7 mouse cellular contexts compared by ENCODE assay signal in genomic region chr7:45216442-45217183, GRCm38 (mm10). TPM values are rescaled to one million over a fixed set of nuclear protein-coding genes. Genes with fewer than 3 reads are reported as not detected.
A peak's percentile ranks its signal among the peaks of the same experiment; 100 is the strongest.
DNase-seq lines count a peak whose midpoint lies in the region; ATAC-seq and TF ChIP-seq lines count a peak whose summit lies in the region.

No protein-coding gene starts in this region.

- WGBS in intestine, embryonic 15.5 days = 2% methylated on average over 13 of the region's 13 CpGs
- under 1% methylated on average over 13 of the region's 13 CpGs for WGBS in lung, embryonic 15.5 days

- H3K9me3 ChIP-seq in ES-E14 (ENCODE audit: control insufficient read depth, insufficient read depth, low read depth, low read length) = no peaks in the 10 kb centered on the region
- H3K9me3 ChIP-seq in intestine, embryonic 15.5 days = no peaks in the 10 kb centered on the region
- H3K9me3 ChIP-seq in lung, embryonic 15.5 days = no peaks in the 10 kb centered on the region

- H3K4me1 ChIP-seq in ES-E14 (ENCODE audit: control insufficient read depth in 2 of 2, insufficient read depth in 2 of 2, low read length in 2 of 2, poor library complexity in 1 of 2) = peaks cover 1 to 23% of the 10 kb centered on the region in 2 experiments; a peak in 2 of 4 replicates
- H3K4me1 ChIP-seq in intestine, embryonic 15.5 days (replicated peaks) = peaks cover 19% of the 10 kb centered on the region
- peaks cover 38% of the 10 kb centered on the region for H3K4me1 ChIP-seq in lung, embryonic 15.5 days

- H3K27ac ChIP-seq in ES-E14 (ENCODE audit: insufficient read depth, low read depth, low read length, poor library complexity, severe bottlenecking) = peak overlapping the region; percentile 78
- H3K27ac ChIP-seq in intestine, embryonic 15.5 days = peak overlapping the region; percentile 89
- peak overlapping the region; percentile 91 for H3K27ac ChIP-seq in lung, embryonic 15.5 days

- DNase-seq in ES-E14 (ENCODE audit: low read depth, low spot score) = peak; percentile 79
- peak; percentile 78 for DNase-seq in adrenal gland, postnatal 10 days
- DNase-seq in forelimb bud, embryonic 11.5 days (ENCODE audit: low read depth, low spot score) = peak; percentile 95
- peak; percentile 94 for DNase-seq in retina, postnatal 1 day
- DNase-seq in spleen, adult 18-20 months = no peak

- peaks cover 30% of the 10 kb centered on the region for H3K36me3 ChIP-seq in ES-E14 (ENCODE audit: control insufficient read depth, insufficient read depth, low read length, poor library complexity, severe bottlenecking)
- H3K36me3 ChIP-seq in intestine, embryonic 15.5 days = peaks cover 14% of the 10 kb centered on the region; the same call in 1 of the 2 replicates
- H3K36me3 ChIP-seq in lung, embryonic 15.5 days = peaks cover 39% of the 10 kb centered on the region

- in situ Hi-C loops in ES-E14 (cut with MboI; ENCODE audit: low sequenced_read_pairs in 2 of 2, unreplicated experiment in 2 of 2) = no loop called here

- ATAC-seq in intestine, embryonic 15.5 days = peak; percentile 85
- ATAC-seq in lung, embryonic 15.5 days (ENCODE audit: borderline replicate concordance, extremely low read depth, low FRiP score, low TSS enrichment) = peak; percentile 90

- peak overlapping the region; percentile 84 for H3K4me2 ChIP-seq in intestine, embryonic 15.5 days (replicated peaks)
- peak overlapping the region; percentile 79 for H3K4me2 ChIP-seq in lung, embryonic 15.5 days

- peak overlapping the region; percentile 93 for H3K9ac ChIP-seq in ES-E14 (ENCODE audit: insufficient read depth, low read depth, low read length, poor library complexity, severe bottlenecking)
- peak overlapping the region; percentile 94 for H3K9ac ChIP-seq in intestine, embryonic 15.5 days
- peak overlapping the region; percentile 90 for H3K9ac ChIP-seq in lung, embryonic 15.5 days

- H3K4me3 ChIP-seq in ES-E14 (ENCODE audit: insufficient read depth in 1 of 2, low read depth in 1 of 2, low read length in 2 of 2, poor library complexity in 1 of 2, severe bottlenecking in 1 of 2) = peak overlapping the region; percentile 70 to 89
- H3K4me3 ChIP-seq in intestine, embryonic 15.5 days (replicated peaks) = peak overlapping the region; percentile 73
- peak overlapping the region; percentile 63 for H3K4me3 ChIP-seq in lung, embryonic 15.5 days

- H3K27me3 ChIP-seq in intestine, embryonic 15.5 days (replicated peaks) = peaks cover 2% of the 10 kb centered on the region; the same call in 1 of the 2 replicates
- peaks cover 14% of the 10 kb centered on the region for H3K27me3 ChIP-seq in lung, embryonic 15.5 days

TF ChIP-seq in ES-E14, 5 proteins besides CTCF, POLR2A, EP300 and RAD21:
- TF ChIP-seq HCFC1 (IDR thresholded peaks at IDR 0.05; ENCODE audit: borderline replicate concordance, insufficient read depth, low read length) (no peak), ZC3H11A (IDR thresholded peaks at IDR 0.05; ENCODE audit: borderline replicate concordance, low read depth, low read length) (no peak), MAFK (IDR thresholded peaks at IDR 0.05; ENCODE audit: insufficient read depth, low read depth, low read length) (no peak), CHD2 (IDR thresholded peaks at IDR 0.05; ENCODE audit: low read depth, low read length) (no peak), ZNF384 (IDR thresholded peaks at IDR 0.05; ENCODE audit: low read depth, low read length) (no peak)

RNA-seq across cellular contexts. Expression of gene Tead2, which starts 1.1 kb away (rescaled TPM):
- total RNA-seq in ES-E14 (2012; rRNA removed) = 95.9 and 111 TPM in 2 replicates
- total RNA-seq in adrenal gland, postnatal 10 days (2021) = 10 to 100 TPM; 21.0 to 24.0 TPM
- 93.2 and 97.0 TPM in 2 replicates for polyA plus RNA-seq in intestine, embryonic 15.5 days (2015; fragmentation: Nextera tagmentation; extraction: Ambion mirVana)
- 180 and 183 TPM in 2 replicates for polyA plus RNA-seq in lung, embryonic 15.5 days (2015; fragmentation: Nextera tagmentation; extraction: Ambion mirVana)

RNA-seq across cellular contexts. Expression of gene Dkkl1, which starts 4.7 kb away (rescaled TPM):
- 4.7 and 6.9 TPM in 2 replicates for total RNA-seq in ES-E14 (2012; rRNA removed)
- under 1 TPM in 1 of 2 experiments, not detected in 1; 0.30 TPM for total RNA-seq in adrenal gland, postnatal 10 days (2021)
- 1.0 and 1.1 TPM in 2 replicates for polyA plus RNA-seq in intestine, embryonic 15.5 days (2015; fragmentation: Nextera tagmentation; extraction: Ambion mirVana)
- 0.54 and 1.1 TPM in 2 replicates for polyA plus RNA-seq in lung, embryonic 15.5 days (2015; fragmentation: Nextera tagmentation; extraction: Ambion mirVana)

RNA-seq across cellular contexts. Expression of gene Ccdc155, which starts 11.9 kb away (rescaled TPM):
- total RNA-seq in ES-E14 (2012; rRNA removed) = 2.4 and 2.7 TPM in 2 replicates
- total RNA-seq in adrenal gland, postnatal 10 days (2021) = under 1 TPM in 1 of 2 experiments, not detected in 1; 0.36 TPM
- polyA plus RNA-seq in intestine, embryonic 15.5 days (2015; fragmentation: Nextera tagmentation; extraction: Ambion mirVana) = 0.61 and 0.69 TPM in 2 replicates
- polyA plus RNA-seq in lung, embryonic 15.5 days (2015; fragmentation: Nextera tagmentation; extraction: Ambion mirVana) = 0.75 and 1.1 TPM in 2 replicates

RNA-seq across cellular contexts. Expression of gene Cd37, which starts 22.3 kb away (rescaled TPM):
- total RNA-seq in ES-E14 (2012; rRNA removed) = 37.6 and 50.8 TPM in 2 replicates
- total RNA-seq in adrenal gland, postnatal 10 days (2021) = 10 to 100 TPM; 13.9 to 17.6 TPM
- 3.5 and 3.6 TPM in 2 replicates for polyA plus RNA-seq in intestine, embryonic 15.5 days (2015; fragmentation: Nextera tagmentation; extraction: Ambion mirVana)
- 3.1 and 3.8 TPM in 2 replicates for polyA plus RNA-seq in lung, embryonic 15.5 days (2015; fragmentation: Nextera tagmentation; extraction: Ambion mirVana)

RNA-seq across cellular contexts. Expression of gene Slc6a16, which starts 24.3 kb away (rescaled TPM):
- 12.7 and 14.6 TPM in 2 replicates for total RNA-seq in ES-E14 (2012; rRNA removed)
- under 1 TPM in 1 of 2 experiments, not detected in 1; 0.12 TPM for total RNA-seq in adrenal gland, postnatal 10 days (2021)
- polyA plus RNA-seq in intestine, embryonic 15.5 days (2015; fragmentation: Nextera tagmentation; extraction: Ambion mirVana) = not detected in 2 replicates
- 0.16 TPM in 1 of 2 replicates, not detected in the other for polyA plus RNA-seq in lung, embryonic 15.5 days (2015; fragmentation: Nextera tagmentation; extraction: Ambion mirVana)

Comparison
In these comparisons a context has a peak if more than half of its experiments do, and no peak if none do; other contexts are left out.
1. DNase-seq: peak in ES-E14 (single experiment), adrenal gland, postnatal 10 days (single experiment), forelimb bud, embryonic 11.5 days (single experiment) and retina, postnatal 1 day (single experiment); none in spleen, adult 18-20 months (0 of 2).
2. Peak in every context shown above with its lines, with median percentiles within 50 percentile points of each other: H3K27ac ChIP-seq, H3K4me3 ChIP-seq and H3K9ac ChIP-seq.